Mouse (Mus musculus) embryonic facial prominence, embryonic 11.5 days (tissue): ENCODE measurements around the gene Rab35. TPM values are rescaled to one million over a fixed set of nuclear protein-coding genes. Genes with fewer than 3 reads are reported as not detected.

Experiments
- ATAC-seq: fragments of 200-750 bp; cut with Nextera tagmentation; replicated peaks from 2 replicates; pipeline ENCODE4 v1.8.0; 2017; ENCODE audit warnings: low read depth; ENCODE audit not compliant: insufficient number of reproducible peaks, low FRiP score, low TSS enrichment
- DNase-seq: peaks from one replicate; pipeline ENCODE4 v3.0.0-alpha.2; 2015; ENCODE audit warnings: low spot score
- H3K27ac ChIP-seq: fragments of 300-500 bp; sonication (generic); replicated peaks from 2 replicates; pipeline ENCODE4 v1.5.1; 2014; ENCODE audit warnings: mild to moderate bottlenecking, low read depth, low read length, control low read depth
- H3K27me3 ChIP-seq: fragments of 300-500 bp; sonication (generic); 2 replicates; pipeline ENCODE4 v1.6.1; 2014; ENCODE audit warnings: mild to moderate bottlenecking, low read length, moderate library complexity, mixed read lengths; ENCODE audit not compliant: control insufficient read depth, insufficient read depth
- H3K36me3 ChIP-seq: fragments of 300-500 bp; sonication (generic); replicated peaks from 2 replicates; pipeline ENCODE4 v1.6.1; 2014; ENCODE audit warnings: low read depth, mild to moderate bottlenecking, low read length, moderate library complexity, mixed read lengths; ENCODE audit not compliant: control insufficient read depth, insufficient read depth
- H3K4me1 ChIP-seq: fragments of 300-500 bp; sonication (generic); 2 replicates; pipeline ENCODE4 v1.6.1; 2014; ENCODE audit warnings: low read length, mixed read lengths; ENCODE audit not compliant: control insufficient read depth, insufficient read depth
- H3K4me2 ChIP-seq: fragments of 300-500 bp; sonication (generic); 2 replicates; pipeline ENCODE4 v1.6.1; 2014; ENCODE audit warnings: low read depth, mild to moderate bottlenecking, control low read depth, low read length, moderate library complexity
- H3K4me3 ChIP-seq: fragments of 300-500 bp; sonication (generic); 2 replicates; pipeline ENCODE4 v1.5.1; 2014; ENCODE audit warnings: low read depth, low read length, control low read depth
- H3K9ac ChIP-seq: fragments of 300-500 bp; sonication (generic); replicated peaks from 2 replicates; pipeline ENCODE4 v1.6.1; 2014; ENCODE audit warnings: mild to moderate bottlenecking, control low read depth, low read length
- H3K9me3 ChIP-seq: fragments of 300-500 bp; sonication (generic); replicated peaks from 2 replicates; pipeline ENCODE4 v1.6.1; 2016; ENCODE audit warnings: mild to moderate bottlenecking, low read length, inconsistent platforms, mixed read lengths; ENCODE audit not compliant: control insufficient read depth
- WGBS: fragments of 180-500 bp; shearing (Covaris S2); extraction: QIAGEN DNeasy Blood & Tissue Kit; methylation state at CpG from one replicate; pipeline ENCODE4 v1.1.7; 2014; 5-methylcytosine and 5-hydroxymethylcytosine counted together
- microRNA-seq: library from miRNA; unstranded; fragments of <30 nt; microRNA quantifications from one replicate; pipeline ENCODE4, GENCODE M21; 2016; ENCODE audit warnings: borderline number of aligned reads
- polyA plus RNA-seq: library from polyadenylated mRNA; unstranded; fragments of >200 nt; fragmentation: Nextera tagmentation; extraction: Ambion mirVana; gene quantifications from 2 replicates; pipeline ENCODE4 v1.2.1, GENCODE M21; 2014

Rab35 gene
- polyA plus RNA-seq, 1 experiment from 2014 or later: 21.1 TPM

DNA sequence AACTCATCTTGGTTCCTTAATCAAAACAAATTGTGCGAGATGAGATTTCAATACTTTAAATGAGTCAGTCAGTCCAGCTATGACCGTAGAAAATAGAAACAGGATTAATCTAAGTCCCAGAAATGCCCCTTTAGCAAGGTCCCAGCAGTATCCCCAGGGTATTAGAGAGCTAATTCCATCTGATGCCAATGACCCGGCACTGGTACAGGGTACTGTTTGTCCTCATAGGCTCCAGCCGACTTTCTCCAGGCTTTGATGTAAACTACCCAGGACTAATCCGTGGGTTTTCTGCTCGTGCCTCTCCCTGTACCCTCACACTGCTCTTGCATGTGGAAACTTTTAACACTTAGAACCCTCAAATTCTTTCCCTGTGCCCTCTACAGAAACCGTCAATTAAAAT is 55.0 kb downstream of the Rab35 start:
- 46% methylated on average over 7 of the region's 7 CpGs for WGBS
- no peaks in the 10 kb centered on the region for H3K27me3 ChIP-seq
- DNase-seq: no peak

DNA sequence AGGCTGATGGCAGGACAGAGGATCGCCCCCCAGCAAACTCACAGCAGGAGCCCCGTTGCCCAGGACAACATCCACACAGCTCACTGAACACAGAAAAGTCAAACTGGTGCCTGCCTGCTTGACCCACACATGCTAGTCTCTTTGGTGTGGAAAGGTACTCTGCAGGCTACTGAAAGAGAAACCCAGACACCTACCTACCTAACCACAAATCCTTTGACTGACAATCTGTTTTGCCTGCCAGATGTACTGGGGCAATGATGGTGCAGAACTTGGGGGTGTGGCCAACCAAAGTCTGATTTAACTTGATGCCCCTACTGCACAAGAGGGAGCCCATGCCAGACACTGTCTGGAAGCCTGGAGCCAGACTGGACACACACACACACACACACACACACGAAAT is 61.6 kb downstream of the Rab35 start:
- no peak for ATAC-seq

More for the DNA sequence above, 55.0 kb downstream of the Rab35 start:
- Histone ChIP-seq H3K4me2 (no peak overlapping the region), H3K4me3 (no peak overlapping the region), H3K9me3 (no peaks in the 10 kb centered on the region), H3K27ac (no peak overlapping the region), H3K9ac (no peak overlapping the region), H3K4me1 (no peaks in the 10 kb centered on the region), H3K36me3 (no peaks in the 10 kb centered on the region)
- ATAC-seq: no peak

DNA sequence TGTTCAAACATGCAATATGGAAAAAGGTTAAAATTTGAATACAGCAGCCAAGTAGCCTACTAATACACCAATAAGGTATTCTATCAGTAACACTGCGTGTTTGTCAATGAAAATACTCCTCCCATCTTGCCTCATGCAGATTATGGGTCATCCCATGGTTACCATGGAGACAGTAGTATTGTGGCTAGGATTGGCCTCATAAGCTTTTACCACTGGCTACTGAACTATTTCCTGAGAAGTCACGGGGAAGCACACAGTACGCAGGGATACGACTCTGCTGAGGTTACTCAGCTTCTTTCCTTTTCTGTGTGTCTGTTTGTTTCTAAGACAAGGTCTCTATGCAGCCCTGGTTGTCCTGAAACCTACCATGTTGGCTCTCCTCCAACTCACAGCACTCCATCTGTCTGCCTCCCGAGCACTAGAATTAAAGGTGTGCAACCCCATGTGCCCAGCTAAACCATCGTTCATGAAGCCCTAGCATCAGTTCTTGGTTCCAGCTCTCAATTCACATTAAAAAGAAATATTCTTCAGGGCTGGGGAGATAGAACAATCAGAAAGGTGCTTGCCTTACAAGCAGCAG is 63.6 kb downstream of the Rab35 start:
- ATAC-seq (no peak), DNase-seq (no peak)

More for the DNA sequence above, 61.6 kb downstream of the Rab35 start:
- H3K4me1 ChIP-seq: no peaks in the 10 kb centered on the region
- H3K9ac ChIP-seq: no peak overlapping the region
- H3K27me3 ChIP-seq: no peaks in the 10 kb centered on the region
- no peak overlapping the region for H3K27ac ChIP-seq
- H3K4me3 ChIP-seq: no peak overlapping the region
- H3K4me2 ChIP-seq: no peak overlapping the region
- no peaks in the 10 kb centered on the region for H3K9me3 ChIP-seq
- 47% methylated on average over 3 of the region's 3 CpGs for WGBS
- no peaks in the 10 kb centered on the region for H3K36me3 ChIP-seq
- no peak for DNase-seq

DNA sequence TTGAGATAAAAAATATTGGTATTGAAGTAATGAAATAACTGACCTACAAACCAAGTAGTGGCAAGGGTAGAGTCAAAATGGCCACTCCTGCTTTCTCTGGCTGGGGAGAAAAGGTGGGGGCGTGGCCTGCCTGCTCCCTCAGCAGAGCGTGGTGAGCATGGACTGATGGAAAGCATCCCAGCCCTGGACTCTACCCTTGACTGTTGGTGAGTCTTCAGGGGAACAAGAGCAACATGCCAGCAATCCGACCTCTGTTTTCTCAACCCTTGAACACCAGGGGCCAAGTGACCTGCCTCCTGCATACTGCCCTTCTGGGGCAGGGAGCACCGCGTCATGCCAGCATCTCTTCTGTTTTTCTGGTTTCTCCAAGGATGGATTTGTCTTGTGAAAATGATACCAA is 65.1 kb downstream of the Rab35 start:
- H3K27me3 ChIP-seq: no peaks in the 10 kb centered on the region
- no peak for ATAC-seq
- H3K9ac ChIP-seq: no peak overlapping the region
- no peak overlapping the region for H3K4me2 ChIP-seq
- WGBS: 74% methylated on average over 5 of the region's 5 CpGs
- H3K36me3 ChIP-seq: no peaks in the 10 kb centered on the region
- no peaks in the 10 kb centered on the region for H3K9me3 ChIP-seq
- H3K4me3 ChIP-seq: no peak overlapping the region
- H3K4me1 ChIP-seq: no peaks in the 10 kb centered on the region
- no peak for DNase-seq
- no peak overlapping the region for H3K27ac ChIP-seq

More for the DNA sequence above, 63.6 kb downstream of the Rab35 start:
- Histone ChIP-seq H3K4me3 (no peak overlapping the region), H3K4me2 (no peak overlapping the region), H3K9ac (no peak overlapping the region), H3K27me3 (no peaks in the 10 kb centered on the region), H3K4me1 (no peaks in the 10 kb centered on the region), H3K36me3 (no peaks in the 10 kb centered on the region), H3K9me3 (no peaks in the 10 kb centered on the region), H3K27ac (no peak overlapping the region)
- WGBS: 80% methylated on average over 6 of the region's 6 CpGs

Small RNA genes lying within 50 kb of the gene (microRNA-seq; reads per million reads assigned to microRNA genes)
- not detected for gene Mir7030

Other genes with a start within 250 kb of the Rab35 start
- 52.4 and 53.9 TPM in 2 replicates for gene Msi1, start 202.3 kb upstream of the Rab35 start, polyA plus RNA-seq
- not detected in 2 replicates for gene Pla2g1b, start 165.6 kb upstream of the Rab35 start, polyA plus RNA-seq
- 12.7 and 17.2 TPM in 2 replicates for gene Sirt4, start 147.2 kb upstream of the Rab35 start, polyA plus RNA-seq
- 12.9 and 13.8 TPM in 2 replicates for gene Pxn, start 125.2 kb upstream of the Rab35 start, polyA plus RNA-seq
- gene Rplp0, start 72.4 kb upstream of the Rab35 start, polyA plus RNA-seq: 1,437 and 1,529 TPM in 2 replicates
- 29.3 and 31.4 TPM in 2 replicates for gene Gcn1l1, start 66.7 kb upstream of the Rab35 start, polyA plus RNA-seq
- gene Bicdl1, start 99.7 kb downstream of the Rab35 start, polyA plus RNA-seq: 6.8 and 8.6 TPM in 2 replicates
- gene Cit, start 213.4 kb downstream of the Rab35 start, polyA plus RNA-seq: 25.3 and 26.9 TPM in 2 replicates